Mouse (Mus musculus) small intestine, adult 2 months (tissue): ENCODE results near the gene Ssh1.

Experiments used
- CTCF ChIP-seq: fragments of 200-500 bp; IDR thresholded peaks from 2 replicates; pipeline ENCODE4 v1.5.1; 2012; ENCODE audit warnings: low read depth, mild to moderate bottlenecking, control low read depth, inconsistent platforms, low read length, moderate library complexity, mixed read lengths; ENCODE audit not compliant: insufficient replicate concordance, insufficient read length; ENCODE audit errors: extremely low read depth
- POLR2A ChIP-seq: fragments of 200-500 bp; IDR thresholded peaks from 2 replicates; pipeline ENCODE4 v1.6.1; 2012; ENCODE audit warnings: low read depth, mild to moderate bottlenecking, control low read depth, inconsistent platforms, low read length, moderate library complexity

- TF ChIP-seq CTCF = no peak
- no peak for TF ChIP-seq POLR2A
Observed at GRCm38 (mm10) chr5:114035111-114035510, 41.4 kb upstream of the Ssh1 start.
